Mouse (Mus musculus) heart, embryonic 16.5 days (tissue): ENCODE data around the gene Plac8. TPM values are rescaled to one million over a fixed set of nuclear protein-coding genes. Genes with fewer than 3 reads are reported as not detected.
A peak's percentile ranks its signal among the peaks of the same experiment; 100 is the strongest.

Experiments
- ATAC-seq: fragments of 200-750 bp; cut with Nextera tagmentation; replicated peaks from 2 replicates; pipeline ENCODE4 v1.8.0; 2017; ENCODE audit warnings: moderate number of reproducible peaks; ENCODE audit not compliant: insufficient read depth, low FRiP score; ENCODE audit errors: extremely low read depth
- H3K27ac ChIP-seq: fragments of 300-500 bp; sonication (generic); 2 replicates; pipeline ENCODE4 v1.5.1; 2014; ENCODE audit warnings: mild to moderate bottlenecking, low read length, control low read depth, moderate library complexity
- H3K27me3 ChIP-seq: fragments of 300-500 bp; sonication (generic); 2 replicates; pipeline ENCODE4 v1.6.1; 2014; ENCODE audit warnings: low read length, mixed read lengths; ENCODE audit not compliant: control insufficient read depth, insufficient read depth
- H3K36me3 ChIP-seq: fragments of 300-500 bp; sonication (generic); 2 replicates; pipeline ENCODE4 v1.6.1; 2014; ENCODE audit not compliant: control insufficient read depth, insufficient read depth
- H3K4me1 ChIP-seq: fragments of 300-500 bp; sonication (generic); 2 replicates; pipeline ENCODE4 v1.6.1; 2014; ENCODE audit warnings: low read length, mixed read lengths; ENCODE audit not compliant: control insufficient read depth, insufficient read depth
- H3K4me2 ChIP-seq: fragments of 300-500 bp; sonication (generic); 2 replicates; pipeline ENCODE4 v1.6.1; 2014; ENCODE audit warnings: low read depth, mild to moderate bottlenecking, control low read depth, low read length
- H3K4me3 ChIP-seq: fragments of 300-500 bp; sonication (generic); 2 replicates; pipeline ENCODE4 v1.5.1; 2014; ENCODE audit warnings: mild to moderate bottlenecking, control low read depth, low read length
- H3K9ac ChIP-seq: fragments of 300-500 bp; sonication (generic); 2 replicates; pipeline ENCODE4 v1.6.1; 2014; ENCODE audit warnings: low read length, control low read depth
- H3K9me3 ChIP-seq: fragments of 300-500 bp; sonication (generic); replicated peaks from 2 replicates; pipeline ENCODE4 v1.6.1; 2016; ENCODE audit warnings: low read length; ENCODE audit not compliant: control insufficient read depth
- WGBS: fragments of 180-500 bp; shearing (Covaris S2); extraction: QIAGEN DNeasy Blood & Tissue Kit; methylation state at CpG from one replicate; pipeline ENCODE4 v1.1.7; 2014; 5-methylcytosine and 5-hydroxymethylcytosine counted together
- polyA plus RNA-seq: library from polyadenylated mRNA; unstranded; fragments of >200 nt; fragmentation: Nextera tagmentation; extraction: Ambion mirVana; gene quantifications from 2 replicates; pipeline ENCODE4 v1.2.1, GENCODE M21; 2015

Plac8 gene
- polyA plus RNA-seq, 1 experiment from 2014 or later = 44.7 TPM

- no peaks in the 10 kb centered on the region for H3K27me3 ChIP-seq
- H3K9me3 ChIP-seq = no peaks in the 10 kb centered on the region
- no peak overlapping the region for H3K4me2 ChIP-seq
- ATAC-seq = no peak
- 78% methylated on average over 14 of the region's 14 CpGs for WGBS
- H3K27ac ChIP-seq = no peak overlapping the region
- no peak overlapping the region for H3K4me3 ChIP-seq
- H3K36me3 ChIP-seq = no peaks in the 10 kb centered on the region
- no peaks in the 10 kb centered on the region for H3K4me1 ChIP-seq
- no peak overlapping the region for H3K9ac ChIP-seq
These were observed 15.0 kb downstream of the Plac8 start for GRCm38 (mm10) chr5:100557019-100557418.

DNA sequence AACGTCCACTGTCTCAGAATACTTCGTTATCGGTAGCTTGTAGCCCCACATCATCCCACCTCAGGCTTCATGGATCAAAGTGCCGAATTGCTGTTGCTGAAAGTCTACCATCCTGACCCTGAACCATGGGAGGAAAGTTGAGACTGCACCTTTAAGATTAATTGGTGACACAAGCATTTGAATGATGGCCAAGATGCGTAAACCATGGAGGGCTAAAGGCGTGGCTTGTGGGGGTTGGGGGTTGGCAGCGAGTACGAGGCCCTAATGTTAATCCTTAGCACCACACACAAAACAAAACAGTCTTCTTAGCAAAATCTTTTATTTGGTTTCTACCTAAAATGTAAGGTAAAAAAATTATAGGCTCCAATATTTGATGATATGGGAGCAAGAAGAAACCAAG lies 18.6 kb downstream of the Plac8 start:
- Histone ChIP-seq H3K9me3 (no peaks in the 10 kb centered on the region), H3K4me1 (no peaks in the 10 kb centered on the region), H3K27me3 (no peaks in the 10 kb centered on the region), H3K4me3 (no peak overlapping the region), H3K36me3 (peaks cover 10% of the 10 kb centered on the region), H3K27ac (no peak overlapping the region), H3K4me2 (no peak overlapping the region), H3K9ac (no peak overlapping the region)
- WGBS = 48% methylated on average over 8 of the region's 8 CpGs
- no peak for ATAC-seq

DNA sequence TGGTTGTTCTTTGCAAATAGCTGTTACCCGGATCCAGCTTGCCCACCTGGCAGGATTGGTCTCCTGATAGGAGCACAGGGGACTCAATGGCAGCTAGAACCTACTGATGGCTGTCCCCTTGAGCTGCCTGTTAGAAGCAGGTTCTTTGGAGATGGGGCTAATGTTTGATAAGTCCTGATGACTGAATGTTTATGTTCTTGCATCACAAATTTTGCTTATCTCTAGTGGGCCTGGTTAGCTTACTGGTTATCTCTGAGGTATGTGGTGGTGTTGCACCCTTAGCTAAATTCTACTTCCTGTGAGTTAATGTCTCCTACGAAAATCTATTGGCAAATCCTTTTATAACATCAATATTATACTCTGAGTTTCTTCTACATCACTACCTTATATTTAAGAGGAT lies 20.1 kb downstream of the Plac8 start:
- no peak for ATAC-seq
- Histone ChIP-seq H3K36me3 (peaks cover 23% of the 10 kb centered on the region), H3K4me2 (no peak overlapping the region)

GRCm38 (mm10) chr5:100550151-100550550 lies 21.9 kb downstream of the Plac8 start:
- no peak overlapping the region for H3K4me3 ChIP-seq
- 95% methylated on average over 1 of the region's 1 CpGs for WGBS

More for the DNA sequence above, 20.1 kb downstream of the Plac8 start:
- Histone ChIP-seq H3K9me3 (no peaks in the 10 kb centered on the region), H3K4me3 (no peak overlapping the region), H3K4me1 (no peaks in the 10 kb centered on the region), H3K27me3 (no peaks in the 10 kb centered on the region), H3K27ac (no peak overlapping the region), H3K9ac (no peak overlapping the region)
- WGBS = 52% methylated on average over 2 of the region's 2 CpGs

DNA sequence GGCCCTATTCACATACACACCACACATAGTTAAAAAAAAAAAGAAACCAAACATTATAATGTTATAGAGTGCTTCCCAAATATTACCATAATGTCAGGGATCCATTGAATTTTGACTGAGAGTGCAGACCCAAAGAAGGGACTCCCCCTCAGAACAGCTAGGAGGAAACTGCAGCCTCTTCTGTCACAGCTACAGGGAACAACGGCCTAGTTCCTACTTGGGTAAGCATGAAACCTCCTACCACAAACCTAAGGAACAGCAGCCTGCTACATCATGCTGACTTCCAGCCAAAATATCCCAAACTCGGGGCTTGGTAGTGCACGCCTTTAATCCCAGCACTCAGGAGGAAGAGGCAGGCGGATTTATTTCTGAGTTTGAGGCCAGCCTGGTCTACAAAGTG lies 22.7 kb downstream of the Plac8 start:
- ATAC-seq = no peak
- Histone ChIP-seq H3K4me2 (no peak overlapping the region), H3K9me3 (no peaks in the 10 kb centered on the region), H3K36me3 (peaks cover 36% of the 10 kb centered on the region), H3K4me1 (no peaks in the 10 kb centered on the region), H3K27ac (no peak overlapping the region), H3K27me3 (no peaks in the 10 kb centered on the region), H3K4me3 (no peak overlapping the region), H3K9ac (no peak overlapping the region)
- WGBS = 92% methylated on average over 4 of the region's 4 CpGs

More at GRCm38 (mm10) chr5:100550151-100550550, 21.9 kb downstream of the Plac8 start:
- ATAC-seq = no peak
- H3K27me3 ChIP-seq = no peaks in the 10 kb centered on the region
- H3K27ac ChIP-seq = no peak overlapping the region
- H3K9me3 ChIP-seq = no peaks in the 10 kb centered on the region
- H3K9ac ChIP-seq = no peak overlapping the region
- H3K36me3 ChIP-seq = peaks cover 32% of the 10 kb centered on the region
- H3K4me1 ChIP-seq = no peaks in the 10 kb centered on the region
- H3K4me2 ChIP-seq = no peak overlapping the region

GRCm38 (mm10) chr5:100548236-100548635 lies 23.8 kb downstream of the Plac8 start:
- no peak overlapping the region for H3K4me3 ChIP-seq
- H3K9me3 ChIP-seq = no peaks in the 10 kb centered on the region
- peaks cover 40% of the 10 kb centered on the region for H3K36me3 ChIP-seq
- 86% methylated on average over 2 of the region's 2 CpGs for WGBS
- no peak overlapping the region for H3K4me2 ChIP-seq
- no peaks in the 10 kb centered on the region for H3K4me1 ChIP-seq
- no peak overlapping the region for H3K27ac ChIP-seq
- ATAC-seq = no peak
- no peaks in the 10 kb centered on the region for H3K27me3 ChIP-seq
- H3K9ac ChIP-seq = no peak overlapping the region

GRCm38 (mm10) chr5:100546294-100547080 lies 25.6 kb downstream of the Plac8 start:
- Histone ChIP-seq H3K9ac (no peak overlapping the region), H3K36me3 (peaks cover 54% of the 10 kb centered on the region), H3K27ac (no peak overlapping the region), H3K4me3 (no peak overlapping the region), H3K9me3 (no peaks in the 10 kb centered on the region), H3K27me3 (no peaks in the 10 kb centered on the region), H3K4me1 (no peaks in the 10 kb centered on the region), H3K4me2 (no peak overlapping the region)
- no peak for ATAC-seq
- 83% methylated on average over 6 of the region's 6 CpGs for WGBS

DNA sequence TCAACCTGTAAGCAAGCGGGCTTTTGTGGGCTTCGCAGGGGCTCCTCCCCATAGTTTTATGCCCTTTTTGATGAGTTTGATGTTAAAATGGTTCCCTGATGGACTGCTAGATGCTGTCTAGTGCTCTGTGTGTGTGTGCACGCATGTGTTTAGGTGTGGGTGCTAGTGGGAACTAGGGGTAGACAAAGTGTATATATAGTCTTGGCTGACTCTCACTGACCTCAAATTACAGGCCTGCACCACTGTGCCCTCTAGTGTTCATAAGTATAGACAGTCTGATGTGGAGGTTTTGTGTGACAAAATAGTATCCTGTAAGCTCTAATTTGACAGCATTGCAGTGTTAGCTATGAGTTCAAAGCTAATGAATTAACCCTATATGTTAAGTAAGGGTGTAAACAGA lies 35.4 kb downstream of the Plac8 start:
- H3K27me3 ChIP-seq = no peaks in the 10 kb centered on the region
- 82% methylated on average over 3 of the region's 3 CpGs for WGBS
- H3K9me3 ChIP-seq = no peaks in the 10 kb centered on the region
- H3K9ac ChIP-seq = no peak overlapping the region
- peak; percentile 67; the same call in 1 of the 2 replicates for ATAC-seq
- no peak overlapping the region for H3K27ac ChIP-seq
- no peak overlapping the region for H3K4me3 ChIP-seq
- H3K36me3 ChIP-seq = peaks cover 30% of the 10 kb centered on the region
- H3K4me1 ChIP-seq = no peaks in the 10 kb centered on the region; the same call in 1 of the 2 replicates
- H3K4me2 ChIP-seq = no peak overlapping the region

- ATAC-seq = no peak
- peaks cover 35% of the 10 kb centered on the region for H3K36me3 ChIP-seq
- 66% methylated on average over 7 of the region's 7 CpGs for WGBS
These were observed 36.2 kb downstream of the Plac8 start for GRCm38 (mm10) chr5:100535826-100536225.

More at GRCm38 (mm10) chr5:100535826-100536225, 36.2 kb downstream of the Plac8 start:
- no peak overlapping the region for H3K9ac ChIP-seq
- H3K9me3 ChIP-seq = no peaks in the 10 kb centered on the region
- no peaks in the 10 kb centered on the region; the same call in 1 of the 2 replicates for H3K4me1 ChIP-seq
- H3K4me2 ChIP-seq = no peak overlapping the region
- no peak overlapping the region for H3K4me3 ChIP-seq
- no peaks in the 10 kb centered on the region for H3K27me3 ChIP-seq
- H3K27ac ChIP-seq = no peak overlapping the region
